ENCODE assay signal across 8 mouse cellular contexts in genomic region chr9:119444738-119445429, GRCm38 (mm10). TPM values are rescaled to one million over a fixed set of nuclear protein-coding genes. Genes with fewer than 3 reads are reported as not detected.
DNase-seq lines count a peak whose midpoint lies in the region; ATAC-seq and TF ChIP-seq lines count a peak whose summit lies in the region.

Exog (plus strand) TSS chr9:119444943.

- H3K4me3 ChIP-seq in G1E (ENCODE audit: low read depth, low read length), result peak within 1 kb of the TSS; percentile 92
- H3K4me3 ChIP-seq in forebrain, postnatal 0 days (ENCODE audit: low read depth, low read length), result peak within 1 kb of the TSS; percentile 79
- peak within 1 kb of the TSS; percentile 90 for H3K4me3 ChIP-seq in lung, embryonic 16.5 days (ENCODE audit: low read length)

- TF ChIP-seq CTCF in G1E (IDR thresholded peaks at IDR 0.05; ENCODE audit: low read depth, low read length), result peak; percentile 79
- TF ChIP-seq CTCF in forebrain, postnatal 0 days (IDR thresholded peaks at IDR 0.05; ENCODE audit: low read depth), result peak; percentile 92

- peak within 1 kb of the TSS; percentile 90 for H3K27ac ChIP-seq in forebrain, postnatal 0 days (ENCODE audit: low read depth, low read length)
- peak within 1 kb of the TSS; percentile 88 for H3K27ac ChIP-seq in lung, embryonic 16.5 days (ENCODE audit: low read length)

- DNase-seq in G1E (ENCODE audit: low spot score), result peak; percentile 93
- peak; percentile 98 to 100 for DNase-seq in cerebellum, adult 18-20 months
- DNase-seq in forebrain, postnatal 0 days, result peak; percentile 99
- DNase-seq in layer of hippocampus, adult 9-10 months (ENCODE audit: low spot score), result peak; percentile 93
- peak; percentile 98 for DNase-seq in ovary, postnatal 10 days (ENCODE audit: low spot score)
- DNase-seq in thymus, postnatal 10 days (ENCODE audit: low spot score in 2 of 2), result peak; percentile 93 to 97

- H3K4me1 ChIP-seq in G1E (ENCODE audit: insufficient read depth, low read depth, low read length), result peaks cover 25% of the 10 kb centered on the region
- peaks cover 7% of the 10 kb centered on the region for H3K4me1 ChIP-seq in forebrain, postnatal 0 days (ENCODE audit: insufficient read depth)
- peaks cover 10% of the 10 kb centered on the region for H3K4me1 ChIP-seq in lung, embryonic 16.5 days (replicated peaks; ENCODE audit: control insufficient read depth, insufficient read depth, low read length)

- H3K9me3 ChIP-seq in G1E (replicated peaks), result no peaks in the 10 kb centered on the region
- no peaks in the 10 kb centered on the region for H3K9me3 ChIP-seq in forebrain, postnatal 0 days (ENCODE audit: low read length)
- H3K9me3 ChIP-seq in lung, embryonic 16.5 days (ENCODE audit: control insufficient read depth, low read length), result no peaks in the 10 kb centered on the region

- peak within 1 kb of the TSS; percentile 70 for H3K4me2 ChIP-seq in forebrain, postnatal 0 days (ENCODE audit: low read depth)
- H3K4me2 ChIP-seq in lung, embryonic 16.5 days (ENCODE audit: low read depth, low read length), result peak within 1 kb of the TSS; percentile 90

- H3K36me3 ChIP-seq in G1E (replicated peaks), result peaks cover 39% of the 10 kb centered on the region
- peaks cover 33% of the 10 kb centered on the region for H3K36me3 ChIP-seq in forebrain, postnatal 0 days (ENCODE audit: insufficient read depth)
- peaks cover 10% of the 10 kb centered on the region for H3K36me3 ChIP-seq in lung, embryonic 16.5 days (ENCODE audit: control insufficient read depth, insufficient read depth, low read length)

- WGBS in forebrain, postnatal 0 days, result 1% methylated on average over 52 of the region's 52 CpGs
- WGBS in lung, embryonic 16.5 days, result under 1% methylated on average over 52 of the region's 52 CpGs

- H3K27me3 ChIP-seq in G1E (ENCODE audit: insufficient read depth, low read length), result peaks cover 4% of the 10 kb centered on the region; the same call in 1 of the 2 replicates
- H3K27me3 ChIP-seq in forebrain, postnatal 0 days (ENCODE audit: insufficient read depth, low read length), result no peaks in the 10 kb centered on the region
- no peaks in the 10 kb centered on the region for H3K27me3 ChIP-seq in lung, embryonic 16.5 days (ENCODE audit: control insufficient read depth, insufficient read depth, low read depth, low read length)

- peak within 1 kb of the TSS; percentile 82 for H3K9ac ChIP-seq in forebrain, postnatal 0 days
- peak within 1 kb of the TSS; percentile 88 for H3K9ac ChIP-seq in lung, embryonic 16.5 days (ENCODE audit: low read length)

- ATAC-seq in G1E (ENCODE audit: extremely low read depth, insufficient number of reproducible peaks, low FRiP score, poor library complexity, severe bottlenecking), result peak; percentile 79
- ATAC-seq in forebrain, postnatal 0 days, result peak; percentile 96
- ATAC-seq in hematopoietic stem cell, adult 5-6 weeks (replicated peaks in 1 of 2; ENCODE audit: insufficient read depth in 1 of 2, low FRiP score in 2 of 2, low TSS enrichment in 1 of 2, low read depth in 1 of 2, poor library complexity in 2 of 2, severe bottlenecking in 2 of 2), result peak; percentile 84 to 90
- ATAC-seq in lung, embryonic 16.5 days (ENCODE audit: low read depth), result peak; percentile 93

RNA-seq across cellular contexts. Expression of gene Exog, which starts in this region (rescaled TPM):
- total RNA-seq in G1E (2014; fragmentation: Nextera tagmentation) (13.0 and 15.0 TPM in 2 replicates), G1E (2017) (4.9 and 5.9 TPM in 2 replicates)
- polyA plus RNA-seq in G1E (2012), result 1.7 and 2.8 TPM in 2 replicates
- total RNA-seq in forebrain, postnatal 0 days (2014; rRNA removed), result 26.6 and 26.9 TPM in 2 replicates
- polyA plus RNA-seq in forebrain, postnatal 0 days (2015; fragmentation: Nextera tagmentation; extraction: Ambion mirVana), result 28.6 and 39.7 TPM in 2 replicates
- 3.6 and 5.6 TPM in 2 replicates for total RNA-seq in hematopoietic stem cell, adult 5-6 weeks (2017)
- 23.5 and 27.3 TPM in 2 replicates for polyA plus RNA-seq in lung, embryonic 16.5 days (2015; fragmentation: Nextera tagmentation; extraction: Ambion mirVana)

Comparison
In these comparisons a context has a peak if more than half of its experiments do, and no peak if none do; other contexts are left out.
1. Peak in every context shown above with its lines: DNase-seq, ATAC-seq, H3K4me3 ChIP-seq and H3K27ac ChIP-seq.